Mouse (Mus musculus): Measurements from ENCODE around the gene Col8a1. TPM values are rescaled to one million over a fixed set of nuclear protein-coding genes. Genes with fewer than 3 reads are reported as not detected.
A peak's percentile ranks its signal among the peaks of the same experiment; 100 is the strongest.

Col8a1 gene
- total RNA-seq, 4 experiments from 2014 or later = 0.43 to 1.1 (median 0.73) TPM

DNA sequence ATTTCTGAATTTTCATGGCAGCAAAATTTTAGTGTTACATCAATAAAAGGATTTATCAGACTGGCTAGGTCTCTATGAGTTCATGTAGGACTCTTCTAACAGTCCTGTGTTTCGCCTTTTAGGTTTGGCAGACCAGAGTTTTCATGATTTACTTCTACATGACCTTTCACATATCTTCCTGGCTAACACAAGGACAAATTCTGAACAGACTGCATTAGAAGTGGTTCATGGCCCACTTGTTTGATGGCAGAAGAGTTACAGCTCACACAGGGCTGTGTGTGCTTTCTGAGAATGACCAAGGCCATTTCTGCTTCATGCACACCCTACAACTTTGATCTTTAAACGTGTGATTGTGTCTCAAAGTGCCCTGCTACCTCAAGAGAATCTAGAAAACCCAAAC lies 82.3 kb downstream of the Col8a1 start:
- DNase-seq (ENCODE audit: low spot score in 2 of 2) = no peak

DNA sequence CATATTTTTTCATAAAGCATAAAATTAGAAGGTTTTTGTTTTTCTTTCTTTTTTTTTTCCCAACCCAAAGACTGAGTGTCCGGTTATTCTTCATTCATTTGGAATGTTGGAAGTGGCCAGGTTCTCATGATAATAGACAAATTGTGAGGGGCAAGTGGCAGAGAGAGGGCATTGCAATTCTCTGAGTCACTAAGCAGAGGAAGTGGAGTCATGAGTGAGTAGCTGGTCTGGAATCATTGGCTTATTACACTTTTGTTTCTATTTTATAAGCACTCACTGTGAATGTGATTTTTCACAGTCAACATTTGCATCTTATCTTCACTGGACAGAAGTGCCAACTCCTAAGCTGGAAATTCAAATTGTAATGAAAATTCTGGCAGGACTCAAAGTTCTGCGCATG lies 82.9 kb downstream of the Col8a1 start:
- DNase-seq (ENCODE audit: low spot score in 2 of 2) = no peak

DNA sequence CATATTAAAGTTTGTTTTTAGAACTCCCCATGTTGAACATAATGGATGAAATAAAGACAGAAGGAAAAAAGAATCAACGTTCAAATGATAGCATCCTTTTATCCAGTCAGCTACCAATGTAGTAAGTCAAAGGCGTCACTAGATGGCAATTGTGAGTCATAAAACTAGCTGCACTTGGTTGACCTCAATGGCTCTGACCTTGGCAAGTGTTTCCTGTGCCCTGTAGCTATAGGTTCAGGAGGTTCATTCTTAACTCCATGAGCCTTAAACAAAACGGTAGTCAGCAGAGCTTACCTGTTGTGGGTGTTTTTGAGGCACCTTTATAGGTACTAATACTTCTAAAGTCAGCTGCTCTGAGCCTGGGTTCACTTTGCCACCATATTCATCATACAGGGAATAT lies 85.2 kb downstream of the Col8a1 start:
- DNase-seq (ENCODE audit: low spot score in 2 of 2) = peak in 1 of 2 experiments; percentile 7

DNA sequence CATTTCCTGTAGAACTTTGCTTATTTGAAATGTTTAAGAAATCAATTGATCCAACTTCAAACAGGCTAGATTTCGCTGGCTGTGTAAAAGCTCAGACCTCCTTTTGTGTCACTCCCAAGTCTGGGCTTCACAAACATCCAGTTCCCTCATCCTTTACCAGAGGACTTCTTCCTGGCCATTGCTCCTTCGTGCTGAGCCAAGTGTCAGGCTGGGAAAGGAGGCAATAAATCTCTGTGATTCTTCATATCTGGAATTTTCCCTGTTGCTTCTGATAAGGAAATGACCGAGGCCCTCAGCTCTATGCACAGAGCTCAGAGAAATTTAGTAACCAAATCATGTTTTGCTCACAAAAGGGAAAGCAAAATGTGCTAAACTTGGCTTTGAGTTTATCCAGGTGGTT lies 91.9 kb downstream of the Col8a1 start:
- no peak for DNase-seq (ENCODE audit: low spot score in 2 of 2)

DNA sequence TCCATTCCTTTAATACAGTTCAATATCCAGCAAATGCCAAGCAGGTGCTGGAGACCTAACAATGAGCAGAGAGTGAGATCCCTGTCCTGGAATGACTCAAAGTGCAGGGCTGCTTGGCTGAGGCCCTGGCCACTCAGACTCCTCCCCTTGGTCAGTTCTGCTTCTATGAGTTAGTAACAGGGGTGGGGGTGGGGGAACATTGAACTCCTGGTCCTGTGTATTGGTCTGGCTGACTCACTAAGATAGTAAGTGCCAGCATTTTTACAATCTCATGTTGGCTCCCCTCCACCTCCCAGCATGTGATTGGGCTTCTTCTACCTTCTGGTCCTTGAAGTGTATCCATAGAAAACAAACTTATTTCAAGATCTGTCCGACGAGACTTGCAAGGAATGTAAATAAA lies 104.6 kb downstream of the Col8a1 start:
- DNase-seq (ENCODE audit: low spot score in 2 of 2) = no peak

DNA sequence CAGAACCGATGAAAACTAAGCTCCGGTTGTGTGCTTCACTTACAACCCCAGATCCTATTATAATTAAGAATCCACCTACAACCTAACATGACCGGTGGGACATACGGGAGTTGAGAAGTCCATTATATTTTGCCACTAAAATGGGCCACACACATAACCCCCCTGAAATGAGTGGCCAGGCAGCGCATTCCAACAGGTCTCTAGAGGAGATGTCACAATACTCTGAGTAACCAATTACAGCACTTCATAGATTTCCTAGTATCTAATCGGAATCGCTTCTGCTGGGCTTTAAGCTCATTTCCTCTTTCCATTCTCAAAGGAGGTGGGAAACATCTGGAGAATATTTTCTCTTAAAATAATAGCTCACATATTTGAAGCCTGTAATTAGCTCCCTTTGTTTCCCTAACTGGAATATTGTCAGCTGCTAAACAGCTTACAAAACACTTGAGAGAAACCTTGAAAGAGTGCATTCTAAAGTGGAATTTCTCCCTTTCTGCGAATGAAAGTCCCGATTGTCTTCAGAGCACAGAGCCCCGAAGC lies 113.1 kb downstream of the Col8a1 start:
- DNase-seq (ENCODE audit: low spot score in 2 of 2) = no peak

DNA sequence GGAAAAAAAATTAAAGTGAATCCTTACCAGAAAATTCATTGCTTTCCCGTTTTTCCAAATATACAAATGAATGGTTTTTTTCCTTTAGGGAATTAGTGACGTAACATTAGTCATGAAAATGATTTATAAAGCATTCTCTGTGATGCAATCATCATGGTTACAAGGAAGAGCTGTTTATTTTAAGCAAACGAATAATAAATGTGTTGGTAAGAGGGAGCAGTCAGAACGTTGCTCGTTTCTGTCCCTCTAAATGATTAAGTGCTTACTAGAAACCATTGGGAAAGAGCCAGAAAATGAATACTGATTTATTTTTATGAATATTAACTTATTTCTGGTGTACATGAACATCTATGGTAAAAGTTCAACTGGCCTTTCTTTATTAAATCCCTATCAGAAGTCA lies 119.8 kb downstream of the Col8a1 start:
- no peak for DNase-seq (ENCODE audit: low spot score in 2 of 2)

DNA sequence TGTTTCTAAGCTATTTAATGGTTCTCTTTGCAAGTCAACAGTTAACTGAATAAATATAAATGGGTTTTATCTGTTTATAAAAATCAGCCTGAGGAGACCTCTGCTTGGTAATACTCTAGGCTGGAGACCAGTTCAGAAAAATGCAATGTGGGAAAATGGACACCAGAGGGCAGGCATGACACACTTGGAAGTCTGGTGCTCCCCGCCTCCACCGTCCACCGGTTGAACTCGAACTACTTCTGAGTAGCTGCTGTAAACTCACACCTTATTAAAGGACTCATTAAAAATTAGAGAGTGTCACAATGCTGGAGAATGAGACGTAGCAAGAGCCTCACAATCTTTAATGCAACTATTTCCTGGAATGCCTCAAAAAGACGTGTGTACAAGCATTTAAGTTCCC lies 120.3 kb downstream of the Col8a1 start:
- peak; percentile 26 to 66 for DNase-seq (ENCODE audit: low spot score in 2 of 2)

DNA sequence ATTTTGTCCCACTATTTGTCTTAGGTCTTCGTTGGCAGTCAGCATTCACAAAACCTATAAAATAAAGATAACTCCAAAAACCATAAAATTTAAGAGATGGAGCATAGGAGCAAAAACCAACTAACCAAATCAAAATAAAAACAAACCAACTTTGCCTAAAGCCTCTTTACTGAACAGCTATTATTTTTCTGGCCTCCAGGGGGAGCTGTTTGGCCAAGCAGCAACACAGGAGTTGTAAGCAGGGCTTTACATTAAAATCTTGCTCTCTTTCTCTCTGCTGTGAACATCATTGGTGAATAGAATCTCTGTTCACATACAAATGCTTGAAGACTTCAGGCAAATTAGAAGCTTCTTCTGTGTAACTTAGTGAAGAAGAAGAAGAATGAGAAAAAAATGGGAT lies 142.8 kb downstream of the Col8a1 start:
- peak in 1 of 2 experiments; percentile 12 for DNase-seq (ENCODE audit: low spot score in 2 of 2)

DNA sequence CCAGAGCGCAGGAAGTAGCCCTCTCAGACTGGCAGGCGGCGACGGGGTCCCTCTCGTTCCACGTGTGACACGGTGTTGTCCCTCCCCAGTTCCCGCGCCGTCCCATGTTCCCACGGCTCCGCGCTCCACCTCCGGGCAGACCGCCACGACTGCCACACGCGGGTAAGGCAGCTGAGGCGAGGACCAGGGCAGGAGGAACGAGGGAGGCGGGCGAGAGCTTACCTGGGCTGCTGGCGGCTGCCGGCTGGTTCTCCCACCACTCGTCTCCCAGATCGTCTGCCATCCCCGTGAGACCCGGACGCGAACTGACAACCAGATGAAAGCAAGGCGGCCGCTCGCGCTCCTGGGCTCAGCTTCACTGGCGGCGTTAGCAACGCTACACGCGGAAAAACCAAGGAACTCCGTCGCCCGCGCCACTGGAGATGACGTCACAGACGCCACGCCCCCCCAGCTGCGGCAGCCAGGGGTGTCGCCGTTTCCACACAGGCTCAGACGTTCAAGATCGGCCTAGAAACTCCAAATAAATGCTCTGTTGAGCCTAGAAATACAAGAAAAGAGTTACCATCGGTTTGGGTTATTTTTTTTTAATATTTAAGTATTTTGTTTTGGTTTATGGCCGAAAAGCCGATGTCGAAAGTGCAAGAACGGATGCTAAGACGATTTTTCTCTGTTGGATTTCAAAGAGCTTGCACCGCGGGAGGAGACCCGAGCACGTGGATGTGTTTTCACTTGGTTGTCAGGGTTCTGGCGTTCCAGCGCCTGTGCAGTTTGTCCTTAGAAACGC lies 147.9 kb downstream of the Col8a1 start, which contains the start of gene Cmss1:
Gene Cmss1 (minus strand): TSS at position 421 of the 784 bp plus-strand sequence.
- peak; percentile 59 to 80 for DNase-seq (ENCODE audit: low spot score in 2 of 2)

DNA sequence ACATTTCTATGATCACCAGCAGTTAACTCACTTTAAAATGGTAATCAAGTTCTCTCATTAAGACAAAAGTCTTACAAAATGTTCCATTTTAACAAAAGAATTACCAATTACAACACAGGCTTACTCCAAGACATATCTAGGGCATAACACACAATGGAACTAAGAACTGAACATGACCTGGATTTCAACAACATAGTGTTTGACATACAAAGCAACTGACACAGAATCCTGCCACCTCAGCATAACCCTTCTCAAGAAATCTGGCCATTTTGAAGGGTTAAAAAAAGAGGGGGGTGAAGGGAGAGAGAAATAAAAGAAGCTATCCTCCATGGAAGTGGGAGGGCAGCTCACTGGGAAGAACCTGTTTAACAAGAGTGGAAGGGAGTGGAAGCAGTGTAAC lies 153.5 kb downstream of the Col8a1 start:
- no peak for DNase-seq (ENCODE audit: low spot score in 2 of 2)

DNA sequence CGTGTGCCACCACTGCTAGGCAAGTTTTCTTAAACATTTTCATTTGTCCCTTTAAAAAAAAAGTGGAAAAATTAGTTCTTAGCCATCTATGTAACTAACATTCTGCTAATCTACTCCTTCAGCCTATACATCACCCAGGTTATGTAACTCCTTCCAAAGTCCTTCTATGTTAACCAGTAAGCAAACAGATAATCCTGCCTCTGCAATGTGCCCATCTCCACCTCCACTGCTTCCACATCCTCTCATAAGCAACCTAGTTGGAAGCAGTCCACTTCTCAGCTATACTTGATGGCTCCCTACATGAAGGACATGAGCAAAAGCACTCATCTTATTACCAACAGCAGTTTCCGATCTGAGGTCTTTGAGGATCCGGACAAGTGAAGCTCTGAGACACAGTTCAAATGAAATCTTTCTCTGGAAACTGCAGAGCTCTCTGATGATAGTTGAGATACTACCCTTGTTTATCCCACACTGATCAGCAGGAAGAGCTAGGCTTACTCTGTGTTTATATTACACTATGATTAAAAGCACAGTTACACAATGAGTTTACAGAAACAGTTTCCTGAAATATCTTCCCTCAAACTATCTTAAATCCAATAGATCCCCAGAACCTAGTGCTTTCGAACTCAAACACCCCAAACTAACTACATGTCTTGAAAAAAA lies 157.1 kb downstream of the Col8a1 start:
- no peak for DNase-seq (ENCODE audit: low spot score in 2 of 2)

DNA sequence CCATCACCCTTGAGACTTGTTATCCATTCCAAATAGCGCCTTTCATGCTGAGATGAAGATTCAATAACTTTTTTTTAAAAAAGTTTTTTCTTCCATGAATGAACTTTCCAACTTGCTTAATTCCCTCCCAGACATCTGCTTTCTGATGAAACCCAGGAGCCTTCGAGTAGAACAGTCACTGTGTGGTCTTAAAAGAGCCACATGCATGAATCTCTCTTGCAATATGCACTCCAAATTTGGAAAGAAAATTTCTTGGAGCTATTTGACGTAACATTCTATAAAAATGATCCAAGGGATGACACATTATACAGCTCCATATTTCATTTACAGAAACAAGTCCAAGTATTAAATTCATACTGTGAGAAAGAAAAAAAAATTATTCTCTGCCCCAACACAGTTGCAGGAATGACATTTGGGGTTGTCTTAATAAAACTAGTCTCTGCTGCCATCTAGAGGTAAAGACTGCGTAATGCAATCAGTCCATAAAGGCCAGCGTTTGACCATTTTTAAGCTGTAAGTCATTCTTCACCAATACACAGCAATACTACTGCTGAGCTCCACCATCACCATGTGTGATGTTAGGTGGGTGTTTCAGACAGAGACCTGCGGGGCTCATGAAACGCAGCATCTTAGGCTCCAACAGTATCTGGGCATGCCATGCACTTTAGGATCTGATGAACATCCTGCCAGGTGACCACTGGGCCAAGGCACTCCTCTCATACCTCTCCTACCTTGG lies 160.9 kb downstream of the Col8a1 start:
- peak; percentile 9 to 38 for DNase-seq (ENCODE audit: low spot score in 2 of 2)

DNA sequence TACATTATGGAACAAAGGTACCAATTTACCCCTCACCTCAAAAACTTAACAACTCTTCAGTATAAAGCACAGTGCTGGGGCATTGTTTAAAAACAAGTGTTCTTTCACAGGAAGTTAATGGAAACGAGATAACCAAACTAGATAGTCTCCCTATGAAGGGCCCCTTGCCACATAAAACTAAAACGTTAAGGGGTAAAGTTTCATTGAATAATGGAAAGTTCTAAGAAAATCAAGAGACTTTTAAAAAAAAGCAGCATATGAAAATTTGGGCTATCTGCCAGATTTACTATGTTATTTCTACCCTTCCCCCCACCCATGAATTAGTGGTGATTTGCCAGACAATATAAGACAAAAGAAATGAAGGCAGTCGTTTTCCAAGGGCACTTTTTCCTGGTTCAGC lies 169.3 kb downstream of the Col8a1 start:
- no peak for DNase-seq (ENCODE audit: low spot score in 2 of 2)

DNA sequence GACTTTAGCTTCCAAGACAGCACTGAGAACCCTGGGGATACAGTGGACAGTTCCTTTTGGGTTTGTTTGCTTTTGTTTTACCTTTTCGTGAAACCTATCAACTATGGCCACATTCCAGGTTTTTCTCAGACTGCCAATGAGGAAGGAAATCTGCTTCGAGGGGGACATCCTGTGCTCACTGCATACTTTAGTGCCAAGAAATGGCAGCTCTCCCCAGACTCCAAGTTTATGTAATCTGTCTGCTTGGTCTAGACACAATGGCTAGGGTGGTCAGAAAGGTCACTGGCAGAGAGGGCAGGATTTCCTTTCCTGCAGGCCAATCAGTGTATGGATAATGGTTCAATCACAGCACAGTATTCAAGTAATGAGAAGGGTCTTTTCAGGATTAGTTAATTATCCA lies 172.5 kb downstream of the Col8a1 start:
- DNase-seq (ENCODE audit: low spot score in 2 of 2) = no peak

DNA sequence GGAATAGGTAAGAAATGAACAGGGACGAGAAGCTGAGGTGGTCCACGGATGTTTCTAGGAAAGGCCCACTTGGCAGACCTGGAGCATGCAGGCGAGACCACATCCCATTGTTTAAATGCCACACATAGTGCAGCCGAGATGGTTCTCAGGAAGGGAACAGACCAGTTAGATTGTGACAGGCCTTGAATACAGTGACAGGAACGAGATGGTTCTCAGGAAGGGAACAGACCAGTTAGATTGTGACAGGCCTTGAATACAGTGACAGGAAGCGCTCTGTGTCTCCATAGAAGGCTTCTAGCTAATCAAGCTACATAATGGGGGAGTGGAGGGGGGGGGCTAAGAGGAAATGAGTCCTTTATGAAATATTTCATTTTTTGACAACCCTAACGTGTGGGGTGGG lies 174.5 kb downstream of the Col8a1 start:
- DNase-seq (ENCODE audit: low spot score in 2 of 2) = no peak

DNA sequence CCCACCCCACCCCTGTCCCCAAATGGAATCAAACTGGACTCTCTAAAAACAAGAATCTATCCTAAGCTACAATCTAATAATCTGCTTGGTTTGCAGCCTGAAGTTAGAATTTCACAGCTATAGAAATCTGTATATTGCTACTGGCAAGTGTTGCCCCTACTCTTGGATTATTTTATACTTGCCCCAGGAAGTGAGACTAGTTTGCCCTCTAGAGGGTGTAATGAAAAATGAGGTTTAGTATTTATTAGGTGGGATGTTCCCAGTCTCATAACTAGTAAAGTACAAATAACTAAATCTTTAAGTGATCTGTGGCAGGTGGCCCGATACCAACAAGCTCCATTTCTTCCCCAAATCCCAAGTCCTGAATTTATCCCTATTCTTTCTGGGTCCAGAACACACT lies 177.0 kb downstream of the Col8a1 start:
- no peak for DNase-seq (ENCODE audit: low spot score in 2 of 2)

DNA sequence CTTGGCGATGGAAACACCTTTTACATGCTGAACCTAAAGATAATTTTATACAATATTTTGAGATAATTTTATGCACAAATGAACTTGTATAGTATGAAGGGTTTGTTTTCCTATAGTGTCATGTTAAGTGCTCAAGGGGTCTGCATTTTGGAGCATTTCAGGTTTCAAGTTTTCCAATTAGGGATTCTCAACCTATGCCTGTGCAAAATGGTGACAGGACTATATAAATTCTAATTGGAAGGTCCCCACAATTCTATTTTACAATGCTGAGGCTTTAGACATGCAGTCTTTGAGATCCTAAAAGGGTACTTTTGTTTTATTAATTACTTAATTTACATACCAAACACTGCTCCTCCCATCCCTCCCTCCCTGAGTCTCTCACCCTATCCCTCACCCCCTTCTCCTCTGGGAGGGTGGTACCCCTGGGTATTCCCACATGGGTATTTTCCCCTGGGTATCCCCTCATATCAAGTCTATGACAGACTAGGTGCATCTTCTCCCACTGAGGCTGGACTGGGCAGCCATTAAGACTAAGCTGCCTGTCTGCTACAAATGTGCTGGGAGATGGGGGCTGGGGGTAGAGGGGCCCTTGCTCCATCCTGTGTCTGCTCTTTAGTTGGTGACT lies 178.7 kb downstream of the Col8a1 start:
- DNase-seq (ENCODE audit: low spot score in 2 of 2) = no peak

Data from layer of hippocampus, adult 8-10 months (tissue).